12 mouse cellular contexts compared by ENCODE assay signal in genomic region chr4:141478794-141479193, GRCm38 (mm10). TPM values are rescaled to one million over a fixed set of nuclear protein-coding genes. Genes with fewer than 3 reads are reported as not detected.
DNase-seq lines count a peak whose midpoint lies in the region; ATAC-seq and TF ChIP-seq lines count a peak whose summit lies in the region.
"Had no signal": no experiment of that assay in that cellular context is flagged by ENCODE, and none has a peak within 500 bp of the region (broad histone marks: within the 10 kb centered on the region; RNA-seq: fewer than 3 reads in every experiment).

No protein-coding gene starts in this region.

- H3K4me2 ChIP-seq in intestine, embryonic 14.5 days (ENCODE audit: low read length): no peak overlapping the region
- no peak overlapping the region for H3K4me2 ChIP-seq in intestine, postnatal 0 days (replicated peaks; ENCODE audit: low read depth)
- H3K4me2 ChIP-seq in hindbrain, embryonic 16.5 days (ENCODE audit: low read length): no peak overlapping the region
- H3K4me2 ChIP-seq: heart, embryonic 13.5 days had no signal

- no peaks in the 10 kb centered on the region for H3K9me3 ChIP-seq in intestine, embryonic 14.5 days (ENCODE audit: control insufficient read depth, low read length)
- no peaks in the 10 kb centered on the region for H3K9me3 ChIP-seq in intestine, postnatal 0 days (ENCODE audit: control insufficient read depth)
- H3K9me3 ChIP-seq in E14TG2a.4 (ENCODE audit: low read length) (no peaks in the 10 kb centered on the region), ES-Bruce4 (replicated peaks; ENCODE audit: control insufficient read depth, insufficient read depth, low read length, poor library complexity, severe bottlenecking) (no peaks in the 10 kb centered on the region)
- H3K9me3 ChIP-seq in hindbrain, embryonic 16.5 days (ENCODE audit: control insufficient read depth, low read length): no peaks in the 10 kb centered on the region
- H3K9me3 ChIP-seq: heart, embryonic 13.5 days had no signal

- DNase-seq in intestine, embryonic 14.5 days (ENCODE audit: low spot score): no peak
- no peak for DNase-seq in embryo, embryonic 11 days
- DNase-seq in ovary, postnatal 36 days (ENCODE audit: low spot score): no peak
- DNase-seq: gastrocnemius, postnatal 10 days; kidney, adult 2 months; right cerebral cortex, postnatal 14 days had no signal

- no peak for TF ChIP-seq POLR2A in ES-Bruce4 (IDR thresholded peaks at IDR 0.05; ENCODE audit: insufficient read depth, low read length)

- TF ChIP-seq CTCF in intestine, postnatal 0 days (IDR thresholded peaks at IDR 0.05; ENCODE audit: low read depth): no peak
- no peak for TF ChIP-seq CTCF in E14TG2a.4 (conservative IDR thresholded peaks at IDR 0.05; ENCODE audit: low read length)
- no peak for TF ChIP-seq CTCF in ES-Bruce4 (IDR thresholded peaks at IDR 0.05; ENCODE audit: low read depth, low read length)

- H3K9ac ChIP-seq in intestine, embryonic 14.5 days (ENCODE audit: low read length): no peak overlapping the region
- no peak overlapping the region for H3K9ac ChIP-seq in intestine, postnatal 0 days (ENCODE audit: low read depth, low read length)
- peak overlapping the region; percentile 40 for H3K9ac ChIP-seq in ES-Bruce4 (ENCODE audit: low read depth, poor library complexity, severe bottlenecking)
- no peak overlapping the region for H3K9ac ChIP-seq in hindbrain, embryonic 16.5 days (ENCODE audit: low read depth, low read length)
- H3K9ac ChIP-seq: heart, embryonic 13.5 days had no signal

- H3K4me1 ChIP-seq in intestine, embryonic 14.5 days (replicated peaks; ENCODE audit: control insufficient read depth, insufficient read depth, low read length): no peaks in the 10 kb centered on the region; the same call in 1 of the 2 replicates
- H3K4me1 ChIP-seq in intestine, postnatal 0 days (replicated peaks; ENCODE audit: control insufficient read depth, insufficient read depth, low read length): no peaks in the 10 kb centered on the region
- peaks cover 69% of the 10 kb centered on the region for H3K4me1 ChIP-seq in E14TG2a.4 (replicated peaks; ENCODE audit: low read depth, low read length)
- H3K4me1 ChIP-seq in ES-Bruce4 (ENCODE audit: control insufficient read depth, insufficient read depth, low read length): no peaks in the 10 kb centered on the region
- H3K4me1 ChIP-seq in hindbrain, embryonic 16.5 days (ENCODE audit: control insufficient read depth, insufficient read depth, low read depth, low read length): peaks cover 5% of the 10 kb centered on the region
- H3K4me1 ChIP-seq: heart, embryonic 13.5 days had no signal

- 95% methylated on average over 32 of the region's 32 CpGs for WGBS in intestine, embryonic 14.5 days
- WGBS in intestine, postnatal 0 days: 95% methylated on average over 32 of the region's 32 CpGs
- 90% methylated on average over 32 of the region's 32 CpGs for WGBS in hindbrain, embryonic 16.5 days

- peak overlapping the region; percentile 85 for H3K27ac ChIP-seq in intestine, embryonic 14.5 days (ENCODE audit: low read depth)
- no peak overlapping the region for H3K27ac ChIP-seq in intestine, postnatal 0 days (ENCODE audit: low read depth, low read length)
- no peak overlapping the region for H3K27ac ChIP-seq in ES-Bruce4 (ENCODE audit: insufficient read depth, low read length)
- H3K27ac ChIP-seq in hindbrain, embryonic 16.5 days (ENCODE audit: low read depth, low read length): peak overlapping the region; percentile 77

- peaks cover 97% of the 10 kb centered on the region for H3K36me3 ChIP-seq in intestine, embryonic 14.5 days (ENCODE audit: control insufficient read depth, insufficient read depth, low read length)
- H3K36me3 ChIP-seq in intestine, postnatal 0 days (ENCODE audit: control insufficient read depth, insufficient read depth): peaks cover 94% of the 10 kb centered on the region
- H3K36me3 ChIP-seq in E14TG2a.4 (ENCODE audit: insufficient read depth, low read length) (peaks cover 98% of the 10 kb centered on the region), ES-Bruce4 (ENCODE audit: control insufficient read depth, insufficient read depth, low read length, poor library complexity, severe bottlenecking) (peaks cover 10% of the 10 kb centered on the region; the same call in 1 of the 2 replicates)
- peaks cover 60% of the 10 kb centered on the region for H3K36me3 ChIP-seq in hindbrain, embryonic 16.5 days (ENCODE audit: control insufficient read depth, insufficient read depth, low read length)

- H3K4me3 ChIP-seq in intestine, embryonic 14.5 days (ENCODE audit: low read depth, low read length): no peak overlapping the region
- H3K4me3 ChIP-seq in intestine, postnatal 0 days (ENCODE audit: low read depth, low read length): no peak overlapping the region
- peak overlapping the region; percentile 48 for H3K4me3 ChIP-seq in E14TG2a.4 (replicated peaks; ENCODE audit: low read length)
- H3K4me3 ChIP-seq in ES-Bruce4 (ENCODE audit: low read depth, low read length): no peak overlapping the region
- no peak overlapping the region for H3K4me3 ChIP-seq in hindbrain, embryonic 16.5 days (ENCODE audit: low read length)
- H3K4me3 ChIP-seq: heart, embryonic 13.5 days had no signal

- no peaks in the 10 kb centered on the region for H3K27me3 ChIP-seq in intestine, embryonic 14.5 days (replicated peaks; ENCODE audit: control insufficient read depth, insufficient read depth, low read length)
- H3K27me3 ChIP-seq in intestine, postnatal 0 days (replicated peaks; ENCODE audit: control insufficient read depth, insufficient read depth, low read length): no peaks in the 10 kb centered on the region
- H3K27me3 ChIP-seq in E14TG2a.4 (ENCODE audit: insufficient read depth, low read length): peaks cover 19% of the 10 kb centered on the region
- no peaks in the 10 kb centered on the region for H3K27me3 ChIP-seq in ES-Bruce4 (ENCODE audit: control insufficient read depth, insufficient read depth, low read length, poor library complexity, severe bottlenecking)
- no peaks in the 10 kb centered on the region for H3K27me3 ChIP-seq in hindbrain, embryonic 16.5 days (replicated peaks; ENCODE audit: control insufficient read depth, insufficient read depth, low read length)
- H3K27me3 ChIP-seq: heart, embryonic 13.5 days had no signal

- no peak for TF ChIP-seq EP300 in ES-Bruce4 (IDR thresholded peaks at IDR 0.05; ENCODE audit: insufficient read depth, low read depth, low read length)

- no peak for ATAC-seq in intestine, embryonic 14.5 days (replicated peaks; ENCODE audit: low FRiP score, low TSS enrichment, low read depth)
- no peak for ATAC-seq in intestine, postnatal 0 days
- no peak for ATAC-seq in hindbrain, embryonic 16.5 days

RNA-seq across cellular contexts. Expression of gene Zbtb17, which starts 34.3 kb away (rescaled TPM):
- polyA plus RNA-seq in intestine, embryonic 14.5 days (2014; fragmentation: Nextera tagmentation; extraction: Ambion mirVana): 29.9 and 30.9 TPM in 2 replicates
- 9.7 and 9.8 TPM in 2 replicates for polyA plus RNA-seq in intestine, postnatal 0 days (2015; fragmentation: Nextera tagmentation; extraction: Ambion mirVana)
- polyA plus RNA-seq in ES-Bruce4 (2011; ENCODE audit: insufficient read depth, insufficient read length, low read depth, missing spikeins): 16.4 and 17.1 TPM in 2 replicates
- polyA plus RNA-seq in hindbrain, embryonic 16.5 days (2015; fragmentation: Nextera tagmentation; extraction: Ambion mirVana): 39.5 and 39.6 TPM in 2 replicates

RNA-seq across cellular contexts. Expression of gene Srarp, which starts 42.9 kb away (rescaled TPM):
- 0.20 TPM in 1 of 2 replicates, not detected in the other for polyA plus RNA-seq in intestine, embryonic 14.5 days (2014; fragmentation: Nextera tagmentation; extraction: Ambion mirVana)
- not detected in 2 replicates for polyA plus RNA-seq in intestine, postnatal 0 days (2015; fragmentation: Nextera tagmentation; extraction: Ambion mirVana)
- not detected in 2 replicates for polyA plus RNA-seq in ES-Bruce4 (2011; ENCODE audit: insufficient read depth, insufficient read length, low read depth, missing spikeins)
- 0.35 and 0.41 TPM in 2 replicates for polyA plus RNA-seq in hindbrain, embryonic 16.5 days (2015; fragmentation: Nextera tagmentation; extraction: Ambion mirVana)
- polyA plus RNA-seq: heart, embryonic 13.5 days; liver, adult 2 months had no signal

RNA-seq across cellular contexts. Expression of gene Hspb7, which starts 58.2 kb away (rescaled TPM):
- polyA plus RNA-seq in intestine, embryonic 14.5 days (2014; fragmentation: Nextera tagmentation; extraction: Ambion mirVana): 3.5 and 3.8 TPM in 2 replicates
- 4.7 and 8.0 TPM in 2 replicates for polyA plus RNA-seq in intestine, postnatal 0 days (2015; fragmentation: Nextera tagmentation; extraction: Ambion mirVana)
- polyA plus RNA-seq in ES-Bruce4 (2011; ENCODE audit: insufficient read depth, insufficient read length, low read depth, missing spikeins): 0.40 TPM in 1 of 2 replicates, not detected in the other
- 0.09 and 0.66 TPM in 2 replicates for polyA plus RNA-seq in hindbrain, embryonic 16.5 days (2015; fragmentation: Nextera tagmentation; extraction: Ambion mirVana)

RNA-seq across cellular contexts. Expression of gene Spen, which starts 59.6 kb away (rescaled TPM):
- 12.8 and 14.9 TPM in 2 replicates for polyA plus RNA-seq in intestine, embryonic 14.5 days (2014; fragmentation: Nextera tagmentation; extraction: Ambion mirVana)
- polyA plus RNA-seq in intestine, postnatal 0 days (2015; fragmentation: Nextera tagmentation; extraction: Ambion mirVana): 3.2 and 4.0 TPM in 2 replicates
- 39.6 and 46.9 TPM in 2 replicates for polyA plus RNA-seq in ES-Bruce4 (2011; ENCODE audit: insufficient read depth, insufficient read length, low read depth, missing spikeins)
- 10.1 and 11.8 TPM in 2 replicates for polyA plus RNA-seq in hindbrain, embryonic 16.5 days (2015; fragmentation: Nextera tagmentation; extraction: Ambion mirVana)

Comparison
In these comparisons a context has a peak if more than half of its experiments do, and no peak if none do; other contexts are left out.
1. H3K27ac ChIP-seq: peak in intestine, embryonic 14.5 days (single experiment) and hindbrain, embryonic 16.5 days (single experiment); none in intestine, postnatal 0 days (single experiment) and ES-Bruce4 (single experiment).